Mouse (Mus musculus) c-Kit-positive CD71-positive TER-119-positive erythroid progenitor cells, embryonic 14.5 days (primary cell): ENCODE data around the gene Mapre3.

Experiments used
- DNase-seq: peaks from one replicate; pipeline ENCODE4 v3.0.0-alpha.2; 2013; ENCODE audit warnings: low spot score

Mapre3 gene

DNA sequence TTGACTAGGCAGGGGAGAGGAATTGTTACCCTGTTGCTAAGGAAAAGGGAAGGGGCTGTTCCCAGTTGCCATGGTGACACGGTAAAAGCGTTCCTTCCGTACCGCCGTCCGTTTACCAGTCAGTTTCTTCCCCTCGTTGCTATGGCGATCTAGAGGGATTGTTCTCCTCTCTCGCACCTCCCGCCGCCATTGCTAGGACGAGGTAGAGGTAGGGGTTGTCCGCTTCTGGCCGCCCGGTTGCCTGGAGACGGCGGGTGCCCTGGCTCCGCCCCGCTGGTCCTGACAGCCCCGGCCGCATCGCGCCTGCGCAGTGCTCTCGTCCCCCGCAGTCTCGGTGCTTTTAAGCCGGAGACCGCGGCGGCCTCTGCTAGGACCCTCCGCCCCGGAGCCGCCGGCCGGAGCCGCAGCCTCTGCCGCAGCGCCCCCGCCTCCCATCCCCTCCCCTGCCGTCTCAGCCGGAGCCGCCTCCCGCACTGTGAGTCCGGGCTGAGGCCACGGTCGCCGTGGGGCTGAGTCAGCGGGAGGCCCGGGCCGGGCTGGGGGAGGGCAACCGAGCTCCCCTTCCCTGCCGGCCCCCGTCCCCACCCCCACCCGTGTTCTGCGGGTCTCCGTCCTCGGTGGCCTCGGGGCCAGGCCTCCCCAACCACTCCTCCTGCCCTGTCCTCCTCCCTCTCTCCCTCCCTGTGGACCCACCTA lies at the start of gene Mapre3:
Mapre3 (plus strand) TSS at position 218 of the 696 bp plus-strand sequence.
- peak; percentile 23 for DNase-seq

GRCm38 (mm10) chr5:30765596-30766370 lies 48.7 kb upstream of the Mapre3 start:
- no peak for DNase-seq

GRCm38 (mm10) chr5:30768082-30768481 lies 46.4 kb upstream of the Mapre3 start:
- no peak for DNase-seq

DNA sequence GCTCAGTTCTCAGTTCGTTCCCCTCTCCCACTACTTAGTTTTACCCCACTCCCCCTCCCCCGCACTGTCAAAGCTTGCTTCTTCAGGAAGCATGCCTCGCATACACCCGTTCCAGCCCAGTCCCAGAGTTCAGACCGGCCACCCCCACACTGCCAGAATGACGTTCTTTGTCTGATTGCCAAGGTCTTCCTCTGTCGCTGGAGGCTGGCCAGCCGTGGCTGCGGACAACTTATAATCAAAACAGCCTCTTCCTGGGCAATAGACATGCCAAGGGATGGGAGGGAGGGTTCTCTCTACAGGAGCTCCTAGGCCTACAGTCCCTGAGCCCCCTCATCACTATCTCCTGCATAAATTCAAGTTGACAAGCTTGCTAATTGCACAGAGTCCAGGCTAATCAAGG lies 45.8 kb upstream of the Mapre3 start:
- no peak for DNase-seq

DNA sequence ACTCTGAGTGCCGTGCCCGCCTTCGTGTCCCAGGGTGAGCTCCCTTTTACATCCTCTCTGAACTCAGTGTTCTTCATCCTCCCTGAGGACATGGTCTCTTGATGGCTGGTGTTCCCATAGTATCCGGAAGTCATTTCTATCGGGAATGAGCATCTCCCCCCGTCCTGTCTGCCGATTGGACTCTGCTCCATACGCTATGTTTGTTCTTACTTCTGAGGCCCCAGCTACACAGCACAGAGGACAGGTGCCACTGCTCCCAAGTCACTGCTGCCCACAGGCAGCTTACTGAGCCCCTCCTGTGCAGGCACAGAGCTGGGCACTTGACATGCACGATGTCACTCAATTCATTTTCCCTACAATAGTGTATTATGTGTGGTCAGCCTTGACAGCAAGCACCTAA lies 45.4 kb upstream of the Mapre3 start:
- no peak for DNase-seq

DNA sequence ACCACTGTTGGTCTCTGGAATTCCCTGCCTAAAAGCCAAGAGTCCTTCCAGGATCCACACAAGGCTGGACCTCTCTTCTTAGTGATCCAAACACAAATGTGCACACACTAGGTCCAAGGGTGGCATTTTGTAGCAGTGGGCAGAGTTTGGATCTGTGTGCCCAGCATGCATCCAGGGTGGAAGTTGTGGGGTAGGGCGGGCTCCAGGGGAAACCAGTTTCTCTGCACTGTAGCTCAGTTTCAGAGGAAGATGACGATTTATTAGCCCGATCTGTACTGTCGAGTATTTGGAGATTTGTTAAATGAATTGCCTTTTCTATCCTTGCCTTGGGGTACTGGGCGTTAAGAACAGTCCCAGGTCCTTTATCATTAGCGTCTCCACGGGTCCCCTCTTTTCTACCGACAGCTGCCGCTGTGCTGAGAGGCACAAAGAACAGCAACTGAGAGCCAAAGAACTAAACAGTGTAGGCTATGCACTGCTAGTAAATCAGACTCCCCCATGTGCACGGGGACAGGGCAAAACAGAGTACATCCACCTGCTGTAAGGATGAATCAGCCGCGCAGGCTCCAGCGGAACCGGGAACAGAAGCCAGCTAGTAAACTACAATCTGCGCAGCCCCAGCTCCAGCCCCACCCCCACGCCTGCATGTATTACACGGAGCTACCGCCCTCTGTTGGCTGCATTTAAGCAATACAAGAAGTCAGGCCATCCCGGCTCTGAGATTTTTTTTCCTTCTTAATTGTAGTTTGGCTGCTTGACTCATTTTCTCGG lies 39.7 kb upstream of the Mapre3 start:
- peak; percentile 30 for DNase-seq

DNA sequence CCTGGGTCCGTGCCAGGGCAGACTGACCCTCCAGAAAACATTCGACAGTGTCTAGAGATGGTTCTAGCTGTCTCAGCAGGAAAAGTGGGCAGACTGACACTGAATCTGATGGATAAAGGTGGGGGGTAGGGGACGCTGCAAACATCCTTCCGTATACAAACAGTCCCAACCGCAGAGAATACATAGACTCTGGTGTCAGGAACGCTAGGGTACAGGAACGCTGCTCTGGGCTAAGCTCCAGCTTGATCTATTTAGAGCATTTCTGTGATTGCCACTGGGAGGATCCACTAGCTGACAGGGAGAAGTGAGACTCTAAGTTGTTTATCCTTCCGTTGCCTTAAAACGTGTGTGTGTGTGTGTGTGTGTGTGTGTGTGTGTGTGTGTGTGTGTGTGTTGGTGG lies 33.7 kb upstream of the Mapre3 start:
- no peak for DNase-seq

DNA sequence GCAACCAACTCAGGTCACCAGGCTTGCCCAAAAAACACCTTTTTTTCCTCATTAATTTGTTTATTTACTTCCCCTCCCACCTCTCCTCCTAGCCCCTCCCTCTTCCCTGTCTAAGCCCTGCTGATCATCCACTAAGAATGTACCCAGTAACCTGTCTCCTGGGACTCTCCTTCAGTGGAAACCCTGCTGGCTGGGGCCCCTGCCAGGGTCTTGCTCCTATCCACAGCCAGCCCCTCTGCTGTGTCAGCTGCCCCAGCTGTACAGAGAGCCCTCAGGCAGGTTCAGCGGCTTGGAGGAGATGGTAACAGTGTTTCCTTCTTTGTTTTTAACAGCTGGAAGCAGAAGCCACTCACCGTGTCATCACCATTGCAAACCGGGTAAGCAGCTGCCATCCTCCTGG lies 33.3 kb upstream of the Mapre3 start:
- no peak for DNase-seq

DNA sequence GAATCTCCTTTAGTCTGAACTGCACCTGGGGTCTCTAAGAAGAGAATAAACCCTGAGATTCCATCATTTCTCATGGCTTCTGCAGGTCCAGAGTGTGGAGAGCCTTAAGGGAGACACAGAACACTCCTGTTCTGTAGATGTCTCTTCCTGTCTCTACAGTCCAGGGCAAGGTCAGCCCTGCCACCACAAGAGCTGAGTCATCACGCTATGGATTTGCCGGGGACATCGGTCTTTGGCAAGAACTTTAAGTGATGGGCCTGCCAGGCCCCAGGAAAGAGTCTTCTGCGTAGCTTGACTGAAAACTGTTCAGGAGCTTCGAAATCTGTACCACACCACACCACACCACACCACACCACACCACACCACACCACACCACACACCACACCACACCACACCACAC lies 27.1 kb upstream of the Mapre3 start:
- DNase-seq, result no peak

DNA sequence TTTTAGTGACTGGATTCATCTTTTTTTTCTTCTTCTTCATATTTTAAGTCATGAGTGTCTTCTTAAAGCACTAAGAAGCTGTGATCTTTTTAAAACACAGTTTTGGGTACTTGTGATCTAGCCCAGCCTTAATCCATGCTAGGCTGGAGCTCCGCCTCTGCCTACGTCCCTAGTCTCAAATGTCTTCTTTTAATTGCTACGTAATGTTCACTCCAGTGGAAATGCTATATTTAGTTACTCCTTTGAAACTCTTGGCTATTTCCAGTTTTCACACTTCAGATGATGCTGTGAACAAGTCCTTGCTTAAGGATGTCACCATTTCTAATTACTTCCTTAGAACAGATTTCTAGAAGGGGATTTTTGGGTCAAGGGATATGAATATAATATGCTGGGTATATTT lies 24.4 kb upstream of the Mapre3 start:
- DNase-seq, result no peak

DNA sequence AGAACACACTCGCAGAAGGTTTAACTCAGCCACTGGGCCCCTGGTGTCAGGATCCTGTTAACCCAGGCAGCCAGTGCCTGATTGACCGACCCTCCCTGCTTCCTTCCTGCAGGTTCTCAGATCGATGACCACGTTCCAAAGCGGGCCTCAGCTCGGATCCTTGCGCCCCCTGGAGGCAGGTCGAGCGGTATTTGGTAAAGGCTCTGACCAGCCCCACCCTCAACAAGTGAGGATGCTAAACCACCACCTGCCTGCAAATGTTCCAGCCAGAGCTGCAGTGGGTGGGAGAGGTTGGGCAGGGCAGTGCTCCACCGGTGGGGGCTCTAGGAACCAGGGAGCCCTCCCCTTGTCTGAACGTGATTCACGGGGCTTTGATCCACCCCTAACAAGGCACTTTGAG lies 18.3 kb upstream of the Mapre3 start:
- DNase-seq, result peak; percentile 64

DNA sequence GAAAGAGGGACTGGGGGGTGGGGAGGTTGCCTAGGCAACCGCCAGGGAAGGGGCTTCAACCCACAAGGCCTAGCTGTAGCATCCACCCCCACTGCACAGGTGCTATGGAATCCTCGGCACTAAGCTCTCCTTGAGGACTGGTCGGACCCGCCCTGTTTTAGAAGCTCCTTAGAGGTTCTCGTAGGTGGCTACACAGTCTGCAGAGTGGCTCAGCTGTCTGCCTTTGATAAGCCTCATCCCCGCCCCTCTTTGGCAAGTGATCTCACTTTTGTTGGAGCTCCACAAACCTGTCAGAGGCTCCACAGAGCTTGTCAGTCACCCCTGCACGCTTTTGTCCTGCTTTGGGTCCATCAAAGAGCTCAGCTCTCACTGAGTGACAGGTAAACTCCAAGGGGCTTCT lies 17.0 kb upstream of the Mapre3 start:
- DNase-seq, result peak; percentile 76

DNA sequence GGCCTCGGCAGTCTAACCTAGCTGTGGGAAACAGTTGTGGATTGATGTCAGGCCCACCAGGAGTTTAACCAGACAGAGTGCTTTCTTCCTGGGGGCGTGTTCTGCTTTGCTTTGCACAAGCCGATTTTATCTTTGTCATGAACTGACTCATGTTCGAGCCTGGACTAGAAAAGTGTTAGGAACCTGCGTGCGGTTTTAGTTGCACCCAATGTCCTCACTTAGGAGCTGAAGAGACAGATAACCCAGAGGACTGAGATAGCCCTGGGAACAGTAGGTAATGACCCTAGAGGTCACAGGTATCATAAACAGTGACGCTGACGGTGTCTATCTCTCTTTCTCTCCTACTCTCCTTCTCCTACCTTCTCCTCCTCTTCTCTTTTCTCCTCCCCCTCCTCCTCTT lies 16.5 kb upstream of the Mapre3 start:
- DNase-seq, result no peak

GRCm38 (mm10) chr5:30798965-30799364 lies 15.5 kb upstream of the Mapre3 start:
- DNase-seq, result no peak

DNA sequence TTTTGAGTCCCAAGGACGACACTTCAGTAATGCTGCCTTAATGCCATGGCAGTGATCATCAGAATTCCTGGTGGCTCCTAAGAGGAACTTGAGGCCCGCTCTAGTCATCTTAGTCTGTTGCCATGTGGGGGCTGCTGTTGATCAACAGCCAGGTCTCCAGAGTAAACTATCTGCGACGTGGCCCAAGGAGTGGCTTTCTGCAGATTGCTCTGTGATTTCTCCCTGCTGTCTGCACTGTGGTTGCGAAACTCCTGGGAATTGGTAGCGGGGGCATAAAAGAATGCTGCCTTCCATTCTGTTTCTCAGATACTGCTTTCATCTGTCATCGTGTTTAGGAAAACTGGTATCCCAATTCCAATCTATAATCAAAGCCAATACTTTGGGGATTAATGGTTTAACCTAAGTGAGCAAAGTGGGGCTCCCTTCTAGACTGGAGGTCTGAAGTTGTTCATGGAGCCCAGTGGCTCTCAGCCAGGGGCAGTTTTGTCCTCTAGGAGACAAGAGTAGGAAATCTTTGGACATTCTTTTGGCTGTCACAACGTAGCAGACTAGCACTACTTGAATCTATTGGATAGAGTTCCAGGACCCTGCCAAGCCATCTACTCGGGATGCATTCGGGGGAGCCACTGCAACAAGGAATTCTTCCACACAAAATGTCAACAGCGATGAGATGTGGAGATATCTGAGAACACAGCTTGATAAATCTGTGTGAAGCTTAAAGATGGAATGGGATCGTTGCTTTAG lies 11.5 kb upstream of the Mapre3 start:
- no peak for DNase-seq

DNA sequence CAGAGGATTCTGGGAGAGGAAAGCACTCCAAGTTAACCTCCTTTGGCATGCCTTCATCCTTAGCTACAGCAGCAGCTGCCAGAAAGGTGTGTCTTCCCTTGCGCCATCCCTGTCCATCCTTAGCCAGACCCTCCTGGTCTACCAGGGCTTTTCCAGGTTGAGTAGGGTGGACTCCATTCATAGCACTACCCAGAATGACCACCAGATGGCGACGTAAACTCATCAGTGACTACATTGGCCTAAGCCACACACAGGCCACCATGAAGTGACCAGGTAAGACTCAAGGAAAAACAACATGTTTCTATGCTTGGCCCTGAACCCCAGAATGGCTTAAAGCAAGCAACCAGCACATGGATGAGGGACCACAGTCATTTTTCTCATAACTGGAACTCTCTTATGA lies 8.3 kb upstream of the Mapre3 start:
- DNase-seq, result peak; percentile 78

- no peak for DNase-seq
These were observed 652 bp downstream of the Mapre3 start for GRCm38 (mm10) chr5:30815120-30815465.

GRCm38 (mm10) chr5:30816261-30816791 lies 1.9 kb downstream of the Mapre3 start:
- no peak for DNase-seq

GRCm38 (mm10) chr5:30818758-30819309 lies 4.4 kb downstream of the Mapre3 start:
- no peak for DNase-seq

DNA sequence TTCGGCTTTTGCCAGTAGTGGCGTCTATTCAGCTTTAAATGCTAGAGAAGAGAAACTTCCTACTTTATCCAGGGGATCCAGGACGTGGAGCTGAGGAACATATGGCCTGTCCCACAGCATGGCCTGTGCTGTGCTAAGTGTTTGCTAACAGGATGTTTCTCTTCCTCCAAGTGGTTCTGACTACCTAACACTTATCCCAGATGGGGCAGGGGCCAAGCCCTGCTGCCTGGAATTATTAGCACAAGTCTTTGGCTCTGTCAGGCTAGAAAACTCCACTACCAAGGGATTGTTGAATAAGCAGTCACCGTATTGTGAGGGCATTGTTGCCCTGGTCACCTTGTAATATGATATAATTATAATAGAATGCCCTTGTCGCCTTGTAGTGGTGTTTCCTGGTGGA lies 8.2 kb downstream of the Mapre3 start:
- no peak for DNase-seq

DNA sequence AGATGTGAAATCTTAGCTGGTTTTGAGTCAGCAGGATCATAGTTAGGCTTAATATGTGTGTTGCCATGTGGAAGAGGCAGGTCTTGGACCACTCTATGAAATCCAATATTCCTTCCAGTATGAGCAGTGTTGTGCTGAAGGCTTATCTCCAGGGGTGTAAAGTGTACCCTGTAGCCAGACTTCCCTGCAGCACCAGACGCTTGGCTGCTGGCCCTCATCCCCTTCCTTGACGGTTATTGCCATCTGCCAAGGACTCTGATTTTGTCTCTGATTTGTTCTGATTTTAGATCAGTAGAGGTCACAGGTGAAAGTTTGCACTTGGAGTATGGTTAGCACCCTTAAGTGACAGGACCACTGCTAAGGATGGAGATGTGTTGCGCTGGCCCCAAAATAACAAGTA lies 8.7 kb downstream of the Mapre3 start:
- DNase-seq, result no peak
